Mouse (Mus musculus) forebrain, embryonic 14.5 days (tissue): ENCODE measurements around the gene Fam120a. TPM values are rescaled to one million over a fixed set of nuclear protein-coding genes. Genes with fewer than 3 reads are reported as not detected.
A peak's percentile ranks its signal among the peaks of the same experiment; 100 is the strongest.

ENCODE experiments used
- ATAC-seq: fragments of 200-750 bp; cut with Nextera tagmentation; 2 replicates; pipeline ENCODE4 v1.8.0; 2017; ENCODE audit warnings: mild to moderate bottlenecking, moderate library complexity
- DNase-seq: peaks from one replicate; pipeline ENCODE4 v3.0.0-alpha.2; 2015; ENCODE audit warnings: low spot score
- H3K27ac ChIP-seq: fragments of 300-500 bp; sonication (generic); 2 replicates; pipeline ENCODE4 v1.5.1; 2014; ENCODE audit warnings: low read depth, mild to moderate bottlenecking, control low read depth, low read length, moderate library complexity
- H3K27me3 ChIP-seq: fragments of 300-500 bp; sonication (generic); replicated peaks from 2 replicates; pipeline ENCODE4 v1.6.1; 2014; ENCODE audit warnings: low read length, control low read depth, mixed read lengths; ENCODE audit not compliant: control insufficient read depth, insufficient read depth
- H3K36me3 ChIP-seq: fragments of 300-500 bp; sonication (generic); 2 replicates; pipeline ENCODE4 v1.6.1; 2014; ENCODE audit warnings: low read length, control low read depth; ENCODE audit not compliant: control insufficient read depth, insufficient read depth
- H3K4me1 ChIP-seq: fragments of 300-500 bp; sonication (generic); 2 replicates; pipeline ENCODE4 v1.6.1; 2014; ENCODE audit warnings: antibody characterized with exemption, low read length, control low read depth; ENCODE audit not compliant: control insufficient read depth, insufficient read depth
- H3K4me2 ChIP-seq: fragments of 300-500 bp; sonication (generic); 2 replicates; pipeline ENCODE4 v1.6.1; 2014; ENCODE audit warnings: mild to moderate bottlenecking, control low read depth, low read length
- H3K4me3 ChIP-seq: fragments of 300-500 bp; sonication (generic); 2 replicates; pipeline ENCODE4 v1.5.1; 2014; ENCODE audit warnings: low read depth, low read length, control low read depth
- H3K9ac ChIP-seq: fragments of 300-500 bp; sonication (generic); 2 replicates; pipeline ENCODE4 v1.6.1; 2014; ENCODE audit warnings: mild to moderate bottlenecking, low read length, control low read depth, moderate library complexity
- H3K9me3 ChIP-seq: fragments of 300-500 bp; sonication (generic); replicated peaks from 2 replicates; pipeline ENCODE4 v1.6.1; 2016; ENCODE audit warnings: low read length, control low read depth, mixed read lengths; ENCODE audit not compliant: control insufficient read depth
- WGBS: fragments of 180-500 bp; shearing (Covaris S2); extraction: QIAGEN DNeasy Blood & Tissue Kit; methylation state at CpG from one replicate; pipeline ENCODE4 v1.1.7; 2014; 5-methylcytosine and 5-hydroxymethylcytosine counted together
- polyA plus RNA-seq: library from polyadenylated mRNA; unstranded; fragments of >200 nt; fragmentation: Nextera tagmentation; extraction: Ambion mirVana; gene quantifications from 2 replicates; pipeline ENCODE4 v1.2.1, GENCODE M21; 2014

Fam120a gene
- polyA plus RNA-seq, 1 experiment from 2014 or later, result 18.7 TPM

DNA sequence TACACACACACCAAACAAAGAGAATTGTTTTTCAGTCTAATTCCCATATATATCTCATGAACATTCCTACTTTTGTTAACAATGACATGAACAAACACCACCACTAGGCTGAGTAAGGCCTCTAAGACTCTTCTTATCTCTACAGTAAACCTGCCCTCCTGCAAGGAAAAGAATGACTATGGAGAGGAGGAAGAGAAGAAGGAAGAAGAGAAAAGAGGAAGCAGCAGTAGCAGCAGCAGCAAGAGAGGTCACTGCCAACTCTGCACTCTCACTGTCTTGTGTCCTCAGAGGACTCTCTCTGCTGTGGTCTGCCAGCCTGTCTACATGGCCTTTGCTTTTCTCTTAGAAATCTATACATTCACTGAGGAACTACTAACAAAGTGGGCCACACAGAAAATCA is 36.1 kb downstream of the Fam120a start:
- Histone ChIP-seq H3K27me3 (no peaks in the 10 kb centered on the region), H3K27ac (no peak overlapping the region), H3K36me3 (peaks cover 48% of the 10 kb centered on the region), H3K4me3 (no peak overlapping the region), H3K9me3 (no peaks in the 10 kb centered on the region), H3K4me1 (no peaks in the 10 kb centered on the region; the same call in 1 of the 2 replicates), H3K9ac (no peak overlapping the region), H3K4me2 (no peak overlapping the region)
- DNase-seq, result no peak
- no peak for ATAC-seq

DNA sequence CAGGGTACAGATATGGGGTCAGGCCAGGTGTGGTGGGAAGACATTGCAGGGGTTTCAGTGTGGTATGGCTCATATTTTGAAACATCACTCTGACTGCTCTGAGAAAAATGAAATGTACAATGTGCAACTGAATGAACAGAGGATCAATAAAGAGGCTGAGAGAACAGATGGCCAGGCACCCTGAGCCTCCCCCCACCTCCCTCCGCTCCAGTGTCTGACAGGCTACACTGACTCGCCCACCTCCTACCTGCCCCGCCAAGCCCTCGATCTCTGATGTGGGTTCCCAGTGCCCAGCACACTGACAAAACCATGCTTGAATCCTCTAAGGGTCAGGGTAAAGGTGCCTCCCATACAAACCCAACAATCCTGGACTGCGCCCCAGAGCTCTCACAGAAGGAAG is 36.6 kb downstream of the Fam120a start:
- 96% methylated on average over 5 of the region's 5 CpGs for WGBS
- no peaks in the 10 kb centered on the region; the same call in 1 of the 2 replicates for H3K4me1 ChIP-seq
- no peak overlapping the region; the same call in 1 of the 2 replicates for H3K9ac ChIP-seq
- no peak for DNase-seq
- no peaks in the 10 kb centered on the region for H3K27me3 ChIP-seq
- no peak overlapping the region for H3K4me3 ChIP-seq
- H3K4me2 ChIP-seq, result no peak overlapping the region
- 0 out of 2 replicates have a peak overlapping the region, but pooled peaks have one; percentile 21 for H3K27ac ChIP-seq
- ATAC-seq, result no peak
- H3K9me3 ChIP-seq, result no peaks in the 10 kb centered on the region
- H3K36me3 ChIP-seq, result peaks cover 53% of the 10 kb centered on the region

DNA sequence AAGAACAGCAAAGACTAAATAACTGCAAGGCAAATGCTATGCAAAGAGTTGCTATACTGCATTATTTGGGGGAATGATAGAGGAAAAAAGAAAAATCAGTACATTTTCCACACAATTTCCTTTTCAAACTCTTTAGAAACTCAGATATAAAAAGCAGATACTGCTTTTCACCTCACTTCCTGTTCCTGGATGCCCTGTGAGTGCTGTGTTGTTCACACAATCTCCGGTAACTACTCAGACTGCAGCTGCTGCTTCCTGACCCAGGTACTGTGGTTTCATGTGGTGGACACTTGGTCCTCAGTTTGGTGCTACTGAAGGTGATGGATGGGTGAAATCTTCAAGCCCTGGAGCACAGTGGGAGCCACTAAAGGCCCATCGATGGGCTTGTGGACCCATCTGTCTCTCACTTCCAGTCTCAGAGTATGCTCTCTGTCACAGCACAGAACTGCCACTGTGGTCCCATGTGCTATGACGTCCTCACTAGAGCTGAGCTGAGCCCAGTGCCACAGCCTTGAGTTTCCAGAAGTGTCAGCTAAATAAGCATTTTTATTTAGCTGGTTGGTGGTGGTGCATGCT is 38.2 kb downstream of the Fam120a start:
- Histone ChIP-seq H3K36me3 (peaks cover 54% of the 10 kb centered on the region), H3K4me2 (no peak overlapping the region), H3K27me3 (no peaks in the 10 kb centered on the region), H3K4me1 (no peaks in the 10 kb centered on the region; the same call in 1 of the 2 replicates), H3K9ac (no peak overlapping the region), H3K9me3 (no peaks in the 10 kb centered on the region), H3K4me3 (no peak overlapping the region), H3K27ac (no peak overlapping the region)
- ATAC-seq, result no peak
- 88% methylated on average over 3 of the region's 3 CpGs for WGBS
- DNase-seq, result no peak

DNA sequence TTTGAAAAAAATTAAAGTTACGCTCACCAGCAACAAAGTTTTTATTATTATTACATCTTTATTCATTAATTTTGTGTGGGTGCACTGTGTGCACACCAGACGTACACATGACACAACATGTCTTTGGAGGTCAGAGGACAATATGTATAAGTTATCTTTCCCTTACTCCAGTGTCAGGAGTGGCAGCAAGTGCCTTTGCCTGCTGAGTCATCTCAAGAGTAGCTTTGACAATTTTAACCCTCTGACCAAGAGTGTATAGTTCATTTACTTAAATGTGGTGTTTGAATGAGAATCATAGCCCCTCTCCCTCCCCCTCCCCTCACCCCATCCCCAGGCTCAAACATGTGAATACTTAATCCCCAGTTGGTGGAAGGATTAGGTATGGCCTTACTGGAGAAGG is 40.2 kb downstream of the Fam120a start:
- no peak overlapping the region for H3K27ac ChIP-seq
- no peak overlapping the region for H3K4me3 ChIP-seq
- WGBS, result 94% methylated on average over 2 of the region's 2 CpGs
- DNase-seq (no peak), ATAC-seq (no peak)
- H3K4me2 ChIP-seq, result no peak overlapping the region
- no peaks in the 10 kb centered on the region; the same call in 1 of the 2 replicates for H3K4me1 ChIP-seq
- H3K9ac ChIP-seq, result no peak overlapping the region
- no peaks in the 10 kb centered on the region for H3K9me3 ChIP-seq
- no peaks in the 10 kb centered on the region for H3K27me3 ChIP-seq
- H3K36me3 ChIP-seq, result peaks cover 40% of the 10 kb centered on the region

DNA sequence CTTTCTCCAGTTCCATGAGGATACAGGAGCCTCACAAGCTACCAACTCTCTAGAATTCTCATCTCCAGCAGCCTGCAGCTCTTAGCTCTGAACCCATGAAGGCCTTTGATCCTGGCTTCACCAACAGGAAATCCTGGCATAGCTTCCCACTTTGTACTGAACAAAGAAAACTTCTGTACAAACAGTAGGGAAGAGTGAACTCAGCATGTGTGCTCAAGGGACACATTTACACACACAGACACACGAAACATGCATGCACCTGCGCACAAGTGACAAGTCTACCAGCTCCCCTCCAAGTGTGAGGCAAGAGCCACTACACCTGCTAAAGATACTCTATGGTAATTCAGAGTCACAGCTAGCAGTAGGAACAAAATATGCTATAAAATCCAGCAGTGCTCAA is 45.1 kb downstream of the Fam120a start:
- Histone ChIP-seq H3K4me1 (no peaks in the 10 kb centered on the region), H3K9ac (no peak overlapping the region), H3K27me3 (no peaks in the 10 kb centered on the region), H3K27ac (no peak overlapping the region), H3K9me3 (no peaks in the 10 kb centered on the region), H3K4me2 (no peak overlapping the region), H3K36me3 (peaks cover 38% of the 10 kb centered on the region), H3K4me3 (no peak overlapping the region)
- 91% methylated on average over 2 of the region's 2 CpGs for WGBS
- DNase-seq (no peak), ATAC-seq (no peak)

DNA sequence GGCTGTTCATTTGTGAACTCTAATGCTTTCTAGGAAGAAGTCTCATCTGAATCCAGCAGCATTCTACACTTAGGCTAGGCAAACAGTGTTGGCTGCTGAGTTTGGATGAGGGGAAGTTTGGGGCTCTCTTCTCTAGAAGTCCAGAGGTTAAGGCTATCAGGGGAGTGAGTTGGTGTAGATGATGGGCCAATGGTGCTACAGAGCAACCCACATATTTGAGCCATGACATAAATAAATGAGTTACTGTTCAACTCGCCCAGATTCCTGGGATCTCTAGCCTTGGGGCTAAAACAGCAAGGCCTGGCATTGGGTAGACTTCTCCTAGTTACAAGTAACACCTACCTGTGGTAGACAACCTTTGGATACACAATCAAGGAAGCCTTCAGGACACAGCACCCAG is 46.6 kb downstream of the Fam120a start:
- H3K4me3 ChIP-seq, result no peak overlapping the region
- 86% methylated on average over 1 of the region's 1 CpGs for WGBS
- no peak overlapping the region for H3K4me2 ChIP-seq
- H3K36me3 ChIP-seq, result peaks cover 41% of the 10 kb centered on the region
- H3K4me1 ChIP-seq, result no peaks in the 10 kb centered on the region
- DNase-seq, result no peak
- no peaks in the 10 kb centered on the region for H3K9me3 ChIP-seq
- ATAC-seq, result no peak
- H3K27me3 ChIP-seq, result no peaks in the 10 kb centered on the region
- H3K27ac ChIP-seq, result no peak overlapping the region
- no peak overlapping the region for H3K9ac ChIP-seq

DNA sequence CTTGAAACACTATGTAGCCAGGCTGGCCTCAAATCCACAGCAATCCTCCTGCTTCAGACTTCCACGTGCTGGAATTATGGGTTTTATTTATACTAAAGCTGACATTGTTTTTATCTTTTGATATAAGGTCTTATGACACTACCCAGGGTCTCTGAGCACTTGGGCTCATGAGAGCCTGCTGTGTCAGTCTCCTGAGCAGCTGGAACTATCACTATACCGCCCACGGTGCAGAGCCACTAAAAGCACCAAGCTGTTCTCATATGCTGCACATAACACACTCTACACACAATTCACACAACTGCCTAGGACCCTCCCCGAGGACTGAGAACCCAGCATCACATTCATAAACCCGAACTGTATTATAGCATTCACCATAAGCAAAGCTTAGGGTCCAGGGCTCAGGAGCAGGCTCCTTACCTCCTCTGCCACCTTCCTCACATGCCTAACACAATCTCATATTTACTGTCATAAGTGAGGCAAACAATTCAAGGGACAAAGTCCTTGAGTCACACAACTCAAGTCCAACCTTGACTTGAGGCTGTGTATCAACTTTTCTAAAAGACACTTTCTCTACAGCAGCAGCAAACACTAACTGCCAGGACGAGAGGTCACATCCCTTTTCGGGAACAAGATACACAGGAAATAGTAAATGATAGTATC is 47.9 kb downstream of the Fam120a start:
- no peak overlapping the region for H3K9ac ChIP-seq
- no peak overlapping the region for H3K4me3 ChIP-seq
- no peak for DNase-seq
- ATAC-seq, result no peak
- peaks cover 51% of the 10 kb centered on the region for H3K36me3 ChIP-seq
- no peaks in the 10 kb centered on the region for H3K27me3 ChIP-seq
- no peak overlapping the region for H3K4me2 ChIP-seq
- WGBS, result 90% methylated on average over 7 of the region's 7 CpGs
- no peak overlapping the region for H3K27ac ChIP-seq
- no peaks in the 10 kb centered on the region for H3K4me1 ChIP-seq
- no peaks in the 10 kb centered on the region for H3K9me3 ChIP-seq

DNA sequence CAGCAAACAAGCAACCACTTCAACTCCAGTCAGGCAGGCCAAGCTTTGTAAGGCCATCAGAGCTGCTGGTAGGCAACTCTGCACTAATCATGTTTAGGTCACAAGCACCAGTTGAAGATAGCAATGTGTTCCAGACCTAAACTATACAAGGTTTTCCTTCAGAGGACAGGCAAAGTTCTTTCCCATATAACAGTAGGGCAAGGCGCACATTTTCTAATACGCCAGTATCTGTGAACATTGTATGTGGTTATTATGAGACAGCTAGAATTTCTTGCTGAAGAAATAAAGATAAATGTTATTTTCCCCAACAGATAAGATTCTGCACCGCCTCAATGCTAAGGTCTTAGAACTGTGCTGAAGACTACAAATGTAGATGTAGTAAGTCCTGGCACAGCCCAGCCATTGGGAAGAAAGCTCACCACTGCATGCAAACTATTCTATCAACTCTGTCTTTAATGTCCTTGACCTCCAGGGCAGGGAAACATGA is 50.7 kb downstream of the Fam120a start:
- DNase-seq, result no peak
- H3K9ac ChIP-seq, result no peak overlapping the region
- H3K36me3 ChIP-seq, result peaks cover 65% of the 10 kb centered on the region
- no peaks in the 10 kb centered on the region for H3K4me1 ChIP-seq
- no peaks in the 10 kb centered on the region for H3K27me3 ChIP-seq
- no peak overlapping the region for H3K4me2 ChIP-seq
- no peak overlapping the region for H3K4me3 ChIP-seq
- 100% methylated on average over 3 of the region's 3 CpGs for WGBS
- no peak overlapping the region for H3K27ac ChIP-seq
- no peaks in the 10 kb centered on the region for H3K9me3 ChIP-seq
- no peak for ATAC-seq

DNA sequence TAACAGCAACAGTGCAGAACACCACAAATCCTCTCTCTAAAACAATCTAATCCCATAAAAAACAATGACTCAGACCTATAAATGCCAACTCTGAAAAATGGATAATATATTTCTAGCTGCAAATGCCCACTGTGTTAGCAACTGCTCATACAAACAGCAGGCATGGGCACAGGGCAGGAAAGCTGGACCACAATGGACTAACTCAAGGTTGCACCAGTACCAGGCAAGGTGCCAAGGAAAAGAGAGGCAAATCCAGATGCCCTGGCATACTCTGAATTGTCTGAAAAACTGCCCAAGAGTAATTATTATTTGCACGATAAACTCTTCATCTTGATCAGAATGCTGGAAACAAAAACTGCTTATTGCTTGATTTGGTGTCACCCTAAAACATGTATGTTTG is 54.1 kb downstream of the Fam120a start:
- Histone ChIP-seq H3K9me3 (no peaks in the 10 kb centered on the region), H3K27ac (no peak overlapping the region), H3K4me2 (no peak overlapping the region), H3K9ac (no peak overlapping the region), H3K36me3 (peaks cover 58% of the 10 kb centered on the region), H3K4me1 (no peaks in the 10 kb centered on the region), H3K4me3 (no peak overlapping the region), H3K27me3 (no peaks in the 10 kb centered on the region)
- 56% methylated on average over 1 of the region's 1 CpGs for WGBS
- peak; percentile 72 for DNase-seq
- ATAC-seq, result no peak
